Mouse (Mus musculus) thymus, adult 2 months (tissue): Measurements from ENCODE around the gene Sem1. TPM values are rescaled to one million over a fixed set of nuclear protein-coding genes. Genes with fewer than 3 reads are reported as not detected.

Source experiments
- DNase-seq: peaks from one replicate; pipeline ENCODE4 v3.0.0; 2021
- H3K27ac ChIP-seq: fragments of 200-500 bp; 2 replicates; pipeline ENCODE4 v1.5.1; 2012; ENCODE audit warnings: low read length, control low read depth; ENCODE audit not compliant: control insufficient read depth, insufficient read depth
- H3K27me3 ChIP-seq: fragments of 200-500 bp; 2 replicates; pipeline ENCODE4 v1.6.1; 2012; ENCODE audit warnings: mild to moderate bottlenecking, low read length, moderate library complexity, mixed read lengths; ENCODE audit not compliant: control insufficient read depth, insufficient read depth
- H3K36me3 ChIP-seq: fragments of 200-500 bp; 2 replicates; pipeline ENCODE4 v1.6.1; 2012; ENCODE audit warnings: mild to moderate bottlenecking, low read length, moderate library complexity; ENCODE audit not compliant: control insufficient read depth, insufficient read depth
- H3K4me1 ChIP-seq: fragments of 200-500 bp; replicated peaks from 2 replicates; pipeline ENCODE4 v1.6.1; 2012; ENCODE audit warnings: low read length; ENCODE audit not compliant: control insufficient read depth, insufficient read depth
- H3K4me3 ChIP-seq: fragments of 200-500 bp; 2 replicates; pipeline ENCODE4 v1.5.1; 2012; ENCODE audit warnings: mild to moderate bottlenecking, low read length, control low read depth, moderate library complexity; ENCODE audit not compliant: control insufficient read depth, insufficient read depth
- CTCF ChIP-seq: fragments of 200-500 bp; IDR thresholded peaks from 2 replicates; pipeline ENCODE4 v1.5.1; 2012; ENCODE audit warnings: mild to moderate bottlenecking, control low read depth, low read length, moderate library complexity, borderline replicate concordance; ENCODE audit not compliant: control insufficient read depth, poor library complexity, insufficient read depth; ENCODE audit errors: extremely low read depth
- POLR2A ChIP-seq: fragments of 200-500 bp; IDR thresholded peaks from 2 replicates; pipeline ENCODE4 v1.6.1; 2012; ENCODE audit warnings: mild to moderate bottlenecking, low read length, control low read depth, moderate library complexity; ENCODE audit not compliant: control insufficient read depth, poor library complexity, insufficient read depth; ENCODE audit errors: extremely low read depth
- WGBS: fragments of 180-500 bp; shearing (Covaris S2); methylation state at CpG from one replicate; pipeline ENCODE4 v1.1.7; 2018; 5-methylcytosine and 5-hydroxymethylcytosine counted together
- polyA plus RNA-seq: library from polyadenylated mRNA; depleted of rRNA; stranded (reverse); fragments of >200 nt; gene quantifications from 2 replicates; pipeline ENCODE4 v1.2.3, GENCODE M21; 2012

The Sem1 gene
- polyA plus RNA-seq, 1 experiment = 26.5 TPM

DNA sequence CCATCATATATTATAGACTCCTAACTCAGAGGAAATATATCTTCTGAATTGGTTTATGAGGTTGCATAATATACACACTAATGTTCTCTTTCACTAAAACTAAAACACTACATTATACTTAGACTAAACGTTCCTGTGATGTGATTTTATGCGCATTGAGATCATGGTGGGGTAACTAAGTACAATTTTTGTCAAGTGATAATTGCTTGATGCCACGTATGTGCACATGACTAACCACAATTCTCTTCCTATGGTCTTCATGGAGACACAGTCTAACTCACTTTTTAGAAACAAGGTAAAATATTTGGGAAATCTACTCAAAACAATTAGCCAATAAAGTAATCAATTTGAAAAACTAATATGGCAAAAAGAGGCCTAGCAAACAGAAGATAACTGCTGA lies 1.2 kb downstream of the Sem1 start:
- no peak overlapping the region for H3K4me3 ChIP-seq
- H3K36me3 ChIP-seq = no peaks in the 10 kb centered on the region
- no peaks in the 10 kb centered on the region for H3K27me3 ChIP-seq
- no peak for DNase-seq
- WGBS = 44% methylated on average over 3 of the region's 3 CpGs
- TF ChIP-seq POLR2A (no peak), CTCF (no peak)
- H3K27ac ChIP-seq = no peak overlapping the region
- no peaks in the 10 kb centered on the region for H3K4me1 ChIP-seq

DNA sequence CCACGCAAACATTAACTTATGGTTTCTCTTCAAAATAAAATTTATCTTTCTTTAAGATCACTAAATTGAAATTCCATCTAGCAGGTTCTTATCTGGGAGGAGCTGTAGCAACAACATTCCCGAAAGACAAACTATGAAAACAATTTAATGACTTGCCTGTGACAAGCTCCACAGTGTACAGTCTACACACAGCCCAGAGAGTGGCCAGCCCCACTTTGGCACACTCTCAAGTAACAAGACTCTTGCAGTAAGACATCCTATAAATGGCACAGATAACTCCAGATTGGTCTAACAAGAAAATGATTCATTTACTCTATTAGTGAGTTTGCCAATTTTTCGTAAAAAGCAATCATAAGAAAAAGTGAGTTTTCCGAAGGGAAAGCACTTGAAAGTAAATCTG lies 2.7 kb downstream of the Sem1 start:
- no peak for DNase-seq
- no peaks in the 10 kb centered on the region for H3K27me3 ChIP-seq
- TF ChIP-seq CTCF (no peak), POLR2A (no peak)
- H3K36me3 ChIP-seq = no peaks in the 10 kb centered on the region
- 95% methylated on average over 4 of the region's 4 CpGs for WGBS
- no peaks in the 10 kb centered on the region for H3K4me1 ChIP-seq
- H3K4me3 ChIP-seq = no peak overlapping the region
- no peak overlapping the region for H3K27ac ChIP-seq

DNA sequence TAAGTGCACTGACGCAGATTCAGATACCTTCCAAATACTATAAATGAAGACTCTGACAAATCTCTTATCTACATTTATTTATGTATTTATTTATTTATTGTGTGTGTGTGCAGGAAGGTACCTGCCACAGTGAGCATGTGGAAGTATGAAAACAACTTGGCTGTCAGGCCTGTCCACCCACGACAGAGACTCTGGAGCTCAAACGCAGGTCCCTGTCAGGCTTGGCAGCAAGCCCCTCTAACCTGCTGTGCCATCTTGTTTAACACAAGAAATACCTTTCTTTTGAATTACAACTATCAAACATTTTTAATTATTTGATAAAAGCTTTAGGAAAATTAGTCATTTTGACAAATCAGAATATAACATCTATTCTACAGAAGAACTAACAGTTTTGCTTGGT lies 10.0 kb downstream of the Sem1 start:
- no peaks in the 10 kb centered on the region for H3K4me1 ChIP-seq
- DNase-seq = no peak
- WGBS = 92% methylated on average over 3 of the region's 3 CpGs
- H3K36me3 ChIP-seq = no peaks in the 10 kb centered on the region
- H3K27ac ChIP-seq = no peak overlapping the region
- H3K4me3 ChIP-seq = no peak overlapping the region
- TF ChIP-seq POLR2A (no peak), CTCF (no peak)
- H3K27me3 ChIP-seq = no peaks in the 10 kb centered on the region

DNA sequence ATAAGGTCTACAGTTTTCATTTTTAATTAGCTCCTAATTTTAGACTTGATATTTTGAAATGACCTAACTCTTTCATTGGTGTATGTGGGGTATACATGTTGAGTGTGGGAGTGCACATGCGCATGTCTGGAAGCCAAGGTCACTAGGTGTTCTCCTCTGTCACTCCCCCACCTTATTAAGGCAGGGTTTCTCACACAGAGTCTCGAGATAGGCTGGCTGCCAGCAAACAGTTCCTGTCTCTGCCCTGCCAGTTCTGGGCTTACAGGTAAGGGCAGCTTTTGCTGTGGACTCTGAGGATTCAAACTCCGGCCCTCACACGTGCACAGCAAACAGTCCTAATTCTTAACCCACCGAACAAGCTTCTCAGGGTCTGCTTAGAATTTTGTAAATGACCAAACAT lies 14.8 kb downstream of the Sem1 start:
- no peak overlapping the region for H3K27ac ChIP-seq

DNA sequence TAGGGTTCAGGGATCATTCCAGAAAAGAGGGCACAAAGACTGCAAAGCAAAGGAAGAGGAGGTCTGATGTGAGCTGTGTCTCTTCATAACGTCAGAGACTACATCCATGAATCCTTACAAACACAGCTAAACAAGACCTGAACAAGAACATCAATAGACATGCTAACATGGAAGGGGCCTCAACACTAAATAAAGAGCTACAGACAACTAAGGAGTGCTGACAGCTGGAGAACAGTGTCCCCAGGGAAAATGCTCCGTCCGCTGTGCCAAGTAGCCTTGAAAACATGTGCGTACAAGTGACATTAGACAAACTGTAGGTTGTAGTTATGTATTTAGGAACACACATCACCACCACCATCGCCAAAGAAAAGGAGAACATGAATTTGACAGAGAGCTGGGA lies 15.7 kb downstream of the Sem1 start:
- no peak for DNase-seq
- TF ChIP-seq CTCF (no peak), POLR2A (no peak)
- WGBS = 96% methylated on average over 5 of the region's 5 CpGs
- no peak overlapping the region for H3K27ac ChIP-seq
- H3K36me3 ChIP-seq = peaks cover 4% of the 10 kb centered on the region
- H3K27me3 ChIP-seq = no peaks in the 10 kb centered on the region
- no peaks in the 10 kb centered on the region for H3K4me1 ChIP-seq
- H3K4me3 ChIP-seq = no peak overlapping the region

More for the DNA sequence above, 14.8 kb downstream of the Sem1 start:
- 96% methylated on average over 5 of the region's 5 CpGs for WGBS
- TF ChIP-seq CTCF (no peak), POLR2A (no peak)
- H3K36me3 ChIP-seq = no peaks in the 10 kb centered on the region
- H3K27me3 ChIP-seq = no peaks in the 10 kb centered on the region
- H3K4me3 ChIP-seq = no peak overlapping the region
- no peak for DNase-seq
- H3K4me1 ChIP-seq = no peaks in the 10 kb centered on the region

DNA sequence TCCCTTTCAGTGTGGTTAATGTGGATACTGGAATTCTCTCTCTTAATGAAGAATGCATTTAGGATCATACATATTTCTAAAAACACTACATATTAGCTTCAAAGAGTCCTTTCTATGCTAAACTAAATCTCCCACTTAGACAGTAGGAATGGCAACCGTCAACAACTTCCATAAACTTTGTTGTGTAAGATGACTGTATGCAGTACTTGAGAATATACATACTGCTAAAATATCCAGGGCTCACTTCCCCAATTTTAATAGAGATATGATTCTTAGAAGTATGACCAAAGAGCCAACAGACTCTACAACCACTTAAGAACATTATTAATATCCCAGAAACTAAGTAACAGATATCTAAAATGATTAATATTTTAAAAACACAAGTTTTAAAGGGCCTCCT lies 20.8 kb downstream of the Sem1 start:
- H3K27ac ChIP-seq = no peak overlapping the region
- no peaks in the 10 kb centered on the region for H3K27me3 ChIP-seq
- no peaks in the 10 kb centered on the region for H3K4me1 ChIP-seq
- 93% methylated on average over 1 of the region's 1 CpGs for WGBS
- DNase-seq = no peak
- peaks cover 4% of the 10 kb centered on the region for H3K36me3 ChIP-seq
- H3K4me3 ChIP-seq = no peak overlapping the region
- no peak for TF ChIP-seq CTCF
- no peak for TF ChIP-seq POLR2A

DNA sequence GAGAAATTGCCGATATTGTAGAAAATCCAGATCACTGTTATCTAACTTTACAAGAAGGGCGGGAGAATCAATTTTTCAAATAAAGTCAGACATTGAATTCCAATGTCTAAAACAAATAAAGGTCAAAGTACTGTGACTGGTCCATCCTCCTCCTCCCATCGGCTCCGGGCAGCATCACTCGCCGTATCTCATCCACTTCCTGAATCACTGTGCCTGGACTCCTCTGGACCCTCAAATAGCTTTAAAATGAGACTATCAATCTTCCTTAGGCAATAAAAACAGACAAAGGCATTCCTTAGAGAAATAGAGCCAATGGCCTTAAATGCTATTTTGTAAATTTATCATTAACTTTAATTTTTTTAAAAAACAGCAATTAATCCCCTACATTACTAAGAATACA lies 26.5 kb downstream of the Sem1 start:
- no peak for DNase-seq
- H3K4me3 ChIP-seq = no peak overlapping the region
- no peaks in the 10 kb centered on the region for H3K36me3 ChIP-seq
- no peak for TF ChIP-seq POLR2A
- no peak for TF ChIP-seq CTCF
- H3K27ac ChIP-seq = no peak overlapping the region
- no peaks in the 10 kb centered on the region for H3K4me1 ChIP-seq
- 99% methylated on average over 6 of the region's 6 CpGs for WGBS
- H3K27me3 ChIP-seq = no peaks in the 10 kb centered on the region
